Mouse (Mus musculus): ENCODE results near the gene Usp24. TPM values are rescaled to one million over a fixed set of nuclear protein-coding genes. Genes with fewer than 3 reads are reported as not detected.

The Usp24 gene
- polyA plus RNA-seq, 1 experiment from 2014 or later: 28.4 TPM

GRCm38 (mm10) chr4:106296412-106297086 lies 19.5 kb upstream of the Usp24 start:
- ATAC-seq: no peak
- in situ Hi-C loops (cut with MboI; ENCODE audit: low pct_unique_long_range_greater_than_20kb): no loop called here
- POLR2A ChIA-PET: no interaction called here
- CTCF ChIA-PET: interaction anchor here (0.8 to 1.6 kb wide), 2 partner anchors 18 to 27 kb away, joined by 4 to 5 read pairs; no protein-coding TSS in a partner anchor
- TF ChIP-seq CTCF (IDR thresholded peaks at IDR 0.05): no peak
- no peaks in the 10 kb centered on the region for H3K27me3 ChIP-seq
- no peak for DNase-seq (ENCODE audit: low read depth, low spot score)

- ChIA-PET POLR2A (no interaction called here), CTCF (no interaction called here)
- TF ChIP-seq CTCF (IDR thresholded peaks at IDR 0.05): no peak
- DNase-seq (ENCODE audit: low read depth, low spot score): no peak
- ATAC-seq: peak; percentile 35
- no peaks in the 10 kb centered on the region for H3K27me3 ChIP-seq
- in situ Hi-C loops (cut with MboI; ENCODE audit: low pct_unique_long_range_greater_than_20kb): no loop called here
Measured at GRCm38 (mm10) chr4:106301346-106301745, 14.7 kb upstream of the Usp24 start.

GRCm38 (mm10) chr4:106308090-106308489 lies 7.9 kb upstream of the Usp24 start:
- ATAC-seq (no peak), DNase-seq (ENCODE audit: low read depth, low spot score) (no peak)
- ChIA-PET POLR2A (no interaction called here), CTCF (no interaction called here)
- no peaks in the 10 kb centered on the region for H3K27me3 ChIP-seq
- in situ Hi-C loops (cut with MboI; ENCODE audit: low pct_unique_long_range_greater_than_20kb): no loop called here
- TF ChIP-seq CTCF (IDR thresholded peaks at IDR 0.05): no peak

GRCm38 (mm10) chr4:106312651-106313050 lies 3.4 kb upstream of the Usp24 start:
- in situ Hi-C loops (cut with MboI; ENCODE audit: low pct_unique_long_range_greater_than_20kb): loop anchor here (10.0 kb wide), 1 partner anchor 58 kb away; no protein-coding TSS in a partner anchor
- ChIA-PET POLR2A (no interaction called here), CTCF (no interaction called here)
- no peak for DNase-seq (ENCODE audit: low read depth, low spot score)
- no peak for TF ChIP-seq CTCF (IDR thresholded peaks at IDR 0.05)
- no peak for ATAC-seq
- H3K27me3 ChIP-seq: no peaks in the 10 kb centered on the region

GRCm38 (mm10) chr4:106313070-106313469 lies 2.9 kb upstream of the Usp24 start:
- DNase-seq (ENCODE audit: low read depth, low spot score) (no peak), ATAC-seq (no peak)
- CTCF ChIA-PET: interaction anchor here (1.2 kb wide), 1 partner anchor 84 kb away, joined by 3 read pairs; no protein-coding TSS in a partner anchor
- POLR2A ChIA-PET: interaction anchor here (0.6 kb wide), 1 partner anchor 1130 kb away, joined by 3 read pairs; no protein-coding TSS in a partner anchor
- in situ Hi-C loops (cut with MboI; ENCODE audit: low pct_unique_long_range_greater_than_20kb): loop anchor here (10.0 kb wide), 1 partner anchor 58 kb away; no protein-coding TSS in a partner anchor
- TF ChIP-seq CTCF (IDR thresholded peaks at IDR 0.05): no peak
- no peaks in the 10 kb centered on the region for H3K27me3 ChIP-seq

- no peaks in the 10 kb centered on the region for H3K27me3 ChIP-seq
- TF ChIP-seq CTCF (IDR thresholded peaks at IDR 0.05): no peak
- DNase-seq (ENCODE audit: low read depth, low spot score) (no peak), ATAC-seq (no peak)
- CTCF ChIA-PET: interaction anchor here (1.2 to 1.5 kb wide), 2 partner anchors 17 to 85 kb away, joined by 3 to 4 read pairs; no protein-coding TSS in a partner anchor
- POLR2A ChIA-PET: interaction anchor here (0.6 kb wide), 1 partner anchor 1131 kb away, joined by 3 read pairs; no protein-coding TSS in a partner anchor
- in situ Hi-C loops (cut with MboI; ENCODE audit: low pct_unique_long_range_greater_than_20kb): loop anchor here (10.0 kb wide), 1 partner anchor 59 kb away; no protein-coding TSS in a partner anchor
Measured at GRCm38 (mm10) chr4:106313874-106314273, 2.1 kb upstream of the Usp24 start.

GRCm38 (mm10) chr4:106314291-106314690 lies 1.7 kb upstream of the Usp24 start:
- in situ Hi-C loops (cut with MboI; ENCODE audit: low pct_unique_long_range_greater_than_20kb): loop anchor here (10.0 kb wide), 1 partner anchor 59 kb away; no protein-coding TSS in a partner anchor
- ATAC-seq (no peak), DNase-seq (ENCODE audit: low read depth, low spot score) (no peak)
- H3K27me3 ChIP-seq: no peaks in the 10 kb centered on the region
- no peak for TF ChIP-seq CTCF (IDR thresholded peaks at IDR 0.05)
- CTCF ChIA-PET: interaction anchor here (1.2 to 1.5 kb wide), 2 partner anchors 18 to 85 kb away, joined by 3 to 4 read pairs; no protein-coding TSS in a partner anchor
- POLR2A ChIA-PET: no interaction called here

GRCm38 (mm10) chr4:106316351-106317178 lies 552 bp downstream of the Usp24 start:
- DNase-seq (ENCODE audit: low read depth, low spot score) (no peak), ATAC-seq (peak; percentile 65)
- CTCF ChIA-PET: no interaction called here
- in situ Hi-C loops (cut with MboI; ENCODE audit: low pct_unique_long_range_greater_than_20kb): loop anchor here (10.0 kb wide), 1 partner anchor 62 kb away; no protein-coding TSS in a partner anchor
- POLR2A ChIA-PET: no interaction called here
- no peaks in the 10 kb centered on the region for H3K27me3 ChIP-seq
- no peak for TF ChIP-seq CTCF (IDR thresholded peaks at IDR 0.05)

- in situ Hi-C loops (cut with MboI; ENCODE audit: low pct_unique_long_range_greater_than_20kb): loop anchor here (10.0 kb wide), 1 partner anchor 63 kb away; no protein-coding TSS in a partner anchor
- DNase-seq (ENCODE audit: low read depth, low spot score) (no peak), ATAC-seq (no peak)
- TF ChIP-seq CTCF (IDR thresholded peaks at IDR 0.05): no peak
- ChIA-PET CTCF (no interaction called here), POLR2A (no interaction called here)
- H3K27me3 ChIP-seq: no peaks in the 10 kb centered on the region
Measured at GRCm38 (mm10) chr4:106317179-106318055, 1.4 kb downstream of the Usp24 start.

- ATAC-seq: no peak
- TF ChIP-seq CTCF (IDR thresholded peaks at IDR 0.05): no peak
- CTCF ChIA-PET: no interaction called here
Measured at GRCm38 (mm10) chr4:106318208-106318607, 2.2 kb downstream of the Usp24 start.

More at GRCm38 (mm10) chr4:106318208-106318607, 2.2 kb downstream of the Usp24 start:
- POLR2A ChIA-PET: no interaction called here
- in situ Hi-C loops (cut with MboI; ENCODE audit: low pct_unique_long_range_greater_than_20kb): loop anchor here (10.0 kb wide), 1 partner anchor 63 kb away; no protein-coding TSS in a partner anchor
- no peak for DNase-seq (ENCODE audit: low read depth, low spot score)
- H3K27me3 ChIP-seq: no peaks in the 10 kb centered on the region

Data from Patski (cell line).